Mouse (Mus musculus) embryonic stem cell, embryonic (primary cell): ENCODE measurements at regions not wholly inside any gene's neighbourhood (a gene's known extent, or its start where the extent isn't known, plus 50 kb on each side); places are given as distances from the start of the nearest gene placed in this dataset.

Source experiments
- CTCF ChIA-PET, 4 experiments: fragments of 300-600 bp in 2 of 4; fragments of 350-600 bp in 2 of 4; sonication (Branson Sonifier 250); formaldehyde crosslinking; loops; one replicate each; lab custom pipeline; 2022; ENCODE audit warnings: inconsistent platforms in 2 of 4; lab: Charles Lee
- POLR2A ChIA-PET, 4 experiments: fragments of 300-600 bp in 2 of 4; fragments of 350-600 bp in 2 of 4; sonication (Branson Sonifier 250); formaldehyde crosslinking; loops; one replicate each; lab custom pipeline; 2022; ENCODE audit warnings: antibody characterized with exemption in 4 of 4, inconsistent platforms in 1 of 4; lab: Charles Lee

DNA sequence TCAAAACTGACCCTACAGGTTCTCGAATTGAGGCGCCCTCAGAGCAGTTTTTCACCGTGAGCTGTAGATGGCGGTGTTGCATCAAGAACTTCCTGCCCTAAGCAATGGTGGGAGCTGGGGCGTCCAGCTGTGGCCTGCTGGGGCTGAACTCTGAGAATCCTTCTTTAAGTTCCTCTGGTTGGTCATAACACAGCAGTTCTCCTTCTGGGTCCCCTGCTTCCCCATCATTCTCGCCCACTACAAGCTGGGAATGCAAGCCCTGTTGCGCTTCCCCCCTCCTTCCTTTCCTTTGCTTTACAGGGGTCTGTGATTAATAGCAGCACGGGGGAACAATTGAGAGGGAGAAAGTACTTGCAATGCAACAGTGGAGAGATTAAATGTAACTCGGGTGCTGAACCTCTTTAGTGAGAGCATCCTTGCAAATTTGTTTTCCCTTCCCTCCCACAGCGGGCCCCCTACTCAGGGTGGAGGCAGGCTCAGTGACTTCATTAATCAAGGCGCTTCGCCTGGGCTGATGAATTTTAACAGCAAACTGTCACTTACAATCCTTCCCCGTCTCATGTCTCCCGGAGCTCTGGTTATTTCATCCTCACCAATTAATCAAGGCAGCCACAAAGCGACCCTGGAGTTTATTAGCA lies 794.3 kb upstream of the Api5 start:
- CTCF ChIA-PET: interaction anchor here in 3 of 4 experiments (0.5 to 1.1 kb wide), 8 partner anchors 262 to 1352 kb away, joined by 3 to 5 read pairs (median 3); no protein-coding TSS in a partner anchor
- POLR2A ChIA-PET: no interaction called here

DNA sequence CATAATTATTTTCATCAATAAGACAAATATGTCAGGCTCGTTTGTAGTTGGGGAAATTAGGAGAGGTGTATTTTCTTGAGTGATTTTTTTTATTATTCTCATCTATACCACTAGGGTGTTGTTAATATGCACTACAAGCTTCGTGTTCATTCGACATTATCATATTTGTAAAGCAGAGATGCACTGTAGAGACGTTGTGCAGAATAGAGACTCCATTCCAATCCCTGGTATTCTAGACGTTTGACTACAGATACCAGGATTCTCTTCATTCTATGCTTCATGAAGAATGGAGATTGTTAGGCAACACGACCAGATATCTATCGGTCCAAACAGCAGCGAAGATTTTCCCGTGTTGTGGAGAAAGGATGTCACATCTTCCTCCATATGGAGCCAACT lies 793.8 kb upstream of the Api5 start:
- ChIA-PET POLR2A (no interaction called here), CTCF (interaction anchor here in 3 of 4 experiments (0.5 to 1.1 kb wide), 7 partner anchors 263 to 1353 kb away, joined by 3 to 5 read pairs (median 3); no protein-coding TSS in a partner anchor)

DNA sequence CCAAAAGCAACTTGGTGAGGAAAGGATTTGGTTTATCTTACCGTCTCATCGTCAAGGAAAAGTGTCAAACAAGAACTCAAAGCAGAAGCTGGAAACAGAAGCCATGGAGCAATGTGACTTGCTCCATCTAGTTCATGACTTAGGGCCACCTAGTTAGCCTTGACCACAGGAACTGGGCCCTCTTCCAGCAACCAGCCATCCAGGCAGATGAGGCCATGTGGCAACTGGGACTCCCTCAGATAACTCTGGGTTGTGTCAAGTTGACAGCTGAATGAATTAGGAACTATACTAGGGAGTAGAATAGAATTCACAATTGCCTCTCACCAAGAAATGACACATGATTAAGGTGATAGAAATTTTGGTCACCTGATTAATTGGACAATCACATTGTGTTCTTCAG lies 791.5 kb upstream of the Api5 start:
- ChIA-PET CTCF (no interaction called here), POLR2A (no interaction called here)

DNA sequence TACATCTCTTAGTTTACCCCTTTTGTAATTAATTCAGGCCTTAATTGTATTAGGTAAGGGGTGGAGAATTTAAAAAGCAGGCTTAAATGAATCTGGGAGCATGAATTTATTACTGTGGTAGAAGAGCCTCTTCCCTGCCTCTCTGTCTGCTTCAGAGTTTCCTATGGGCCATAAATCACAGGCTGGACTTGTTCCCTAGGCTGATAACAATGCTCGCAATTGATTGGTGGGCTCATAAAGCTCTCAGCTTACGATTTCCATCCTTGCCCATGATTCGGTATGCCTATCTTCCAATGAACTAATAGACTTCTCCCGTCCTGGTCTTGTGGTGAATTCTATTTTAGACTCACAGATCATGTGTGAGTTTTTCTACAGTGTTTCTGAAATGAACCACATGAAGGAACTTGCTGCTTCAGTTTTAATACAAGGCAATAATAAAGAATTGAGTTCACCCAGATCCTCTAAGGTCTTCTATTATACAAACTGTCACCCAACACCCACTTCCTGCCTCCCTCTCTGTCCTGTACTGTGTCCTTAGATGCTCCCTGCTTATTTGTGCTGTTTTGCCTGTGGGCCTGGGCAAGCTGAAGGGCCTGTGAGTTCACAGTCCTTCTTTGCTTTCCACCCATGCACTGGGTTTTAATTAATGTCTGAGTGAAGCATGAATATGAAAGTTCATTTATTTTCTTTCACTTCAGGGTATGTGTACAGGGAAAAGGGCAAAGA lies 772.4 kb upstream of the Api5 start:
- ChIA-PET CTCF (interaction anchor here in 1 of 4 experiments (0.6 kb wide), 1 partner anchor 35 kb away, joined by 3 read pairs; no protein-coding TSS in a partner anchor), POLR2A (no interaction called here)
